Comparison of ENCODE assay signal across 18 mouse cellular contexts in the genomic region with DNA sequence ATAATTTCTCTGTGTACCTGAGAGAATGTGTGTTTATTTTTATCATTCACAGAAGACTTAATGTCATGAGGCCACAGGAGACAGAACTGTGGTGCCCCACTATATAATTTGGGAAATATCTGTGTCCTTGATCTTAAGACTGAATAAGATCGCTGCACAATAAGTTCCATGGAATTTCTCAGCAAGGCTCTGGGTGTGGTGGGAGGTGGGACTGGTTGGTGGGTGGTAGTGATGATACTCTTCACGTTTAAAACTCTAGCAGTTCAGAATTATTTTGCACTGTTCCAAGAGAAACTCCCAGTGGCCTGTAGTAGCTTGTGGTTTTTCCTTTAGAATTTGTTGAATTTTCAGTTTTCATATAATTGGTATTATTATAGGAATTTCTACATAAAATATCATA.
DNase-seq lines count a peak whose midpoint lies in the region.
"Had no signal": no experiment of that assay in that cellular context is flagged by ENCODE, and none has a peak within 500 bp of the region (broad histone marks: within the 10 kb centered on the region; RNA-seq: fewer than 3 reads in every experiment).

No protein-coding gene starts in this region.

- intact Hi-C loops in left cerebral cortex, postnatal 25 days (cut with DNase I), result loop anchor here (2.0 kb wide), 1 partner anchor 584 kb away; no protein-coding TSS in a partner anchor
- intact Hi-C loops in left cerebral cortex, postnatal 36 days (cut with DNase I), result no loop called here

- peak; percentile 26 to 48 for DNase-seq in frontal cortex, postnatal 36 days (ENCODE audit: low spot score in 2 of 2)
- no peak for DNase-seq in frontal cortex, postnatal 10 days (ENCODE audit: low spot score in 2 of 2)
- peak; percentile 2 to 71 for DNase-seq in left cerebral cortex, postnatal 25 days (ENCODE audit: low spot score in 2 of 2)
- no peak for DNase-seq in left cerebral cortex, adult 8-10 months (ENCODE audit: low spot score in 2 of 2)
- peak; percentile 40 for DNase-seq in brain, adult 2 months (ENCODE audit: low read depth, low spot score)
- peak; percentile 9 to 17 for DNase-seq in left cerebral cortex, postnatal 36 days (ENCODE audit: low spot score in 2 of 2)
- DNase-seq in urinary bladder, postnatal 4 days (ENCODE audit: low spot score in 2 of 2), result no peak
- DNase-seq: adrenal gland, adult 2 months; adrenal gland, postnatal 14 days; cerebellum, adult 11-12 months; cerebellum, adult 8-10 months; cerebellum, postnatal 10 days; cerebellum, postnatal 36 days; embryo, embryonic 11 days; gastrocnemius, postnatal 25 days; heart, adult 18-20 months; heart, postnatal 10 days; heart, postnatal 36 days had no signal

Comparison
In these comparisons a context has a peak if more than half of its experiments do, and no peak if none do; other contexts are left out.
1. DNase-seq: peak in frontal cortex, postnatal 36 days (2 of 2), left cerebral cortex, postnatal 25 days (2 of 2), brain, adult 2 months (single experiment) and left cerebral cortex, postnatal 36 days (2 of 2); none in frontal cortex, postnatal 10 days (0 of 2), left cerebral cortex, adult 8-10 months (0 of 2) and urinary bladder, postnatal 4 days (0 of 2).